Mouse (Mus musculus): Measurements from ENCODE around the gene Olfr1352. TPM values are rescaled to one million over a fixed set of nuclear protein-coding genes. Genes with fewer than 3 reads are reported as not detected.
"Not testable (repeated sequence)": the region's sequence is repeated elsewhere in the genome, so short reads cannot be mapped to it uniquely, and the experiment has no call there.

Olfr1352 gene
- not detected for total RNA-seq (2021)
- long read RNA-seq, experiment 1 = 0 reads
- long read RNA-seq, experiment 2 = 0 reads

GRCm38 (mm10) chr10:78980750-78981149 lies at the start of gene Olfr1352:
Gene Olfr1352, plus strand, starts transcription at chr10:78981050.
- no peak for DNase-seq

- DNase-seq = not testable (repeated sequence)
Observed at GRCm38 (mm10) chr10:78950336-78950735, 30.5 kb upstream of the Olfr1352 start, which contains the start of gene Olfr8. Gene Olfr8, plus strand, starts transcription at chr10:78950636.

- DNase-seq = not testable (repeated sequence)
Observed at GRCm38 (mm10) chr10:78963009-78963408, 17.8 kb upstream of the Olfr1352 start, which contains the start of gene Olfr1353. Gene Olfr1353, plus strand, starts transcription at chr10:78963309.

- no peak for DNase-seq
Observed at GRCm38 (mm10) chr10:79012172-79012571, 31.3 kb downstream of the Olfr1352 start, which contains the start of gene Olfr1351. Gene Olfr1351, plus strand, starts transcription at chr10:79012472.

- DNase-seq = no peak
Observed at GRCm38 (mm10) chr10:79028441-79028840, 47.6 kb downstream of the Olfr1352 start, which contains the start of gene Olfr57. Gene Olfr57, plus strand, starts transcription at chr10:79028741.

Other genes with a start within 250 kb of the Olfr1352 start
- gene Ccdc105, start 228.0 kb upstream of the Olfr1352 start, total RNA-seq (2021) = not detected
- gene Slc1a6, start 200.6 kb upstream of the Olfr1352 start, total RNA-seq (2021) = not detected
- gene Olfr1356, start 128.9 kb upstream of the Olfr1352 start, total RNA-seq (2021) = not detected
- not detected for gene Olfr1355, start 105.5 kb upstream of the Olfr1352 start, total RNA-seq (2021)
- gene Olfr1354, start 67.9 kb upstream of the Olfr1352 start, total RNA-seq (2021) = not detected
- gene Olfr8, start 30.4 kb upstream of the Olfr1352 start, total RNA-seq (2021) = not detected
- gene Olfr1353, start 17.7 kb upstream of the Olfr1352 start, total RNA-seq (2021) = not detected
- gene Olfr1351, start 31.4 kb downstream of the Olfr1352 start, total RNA-seq (2021) = not detected
- not detected for gene Olfr57, start 47.7 kb downstream of the Olfr1352 start, total RNA-seq (2021)
- gene 2610008E11Rik, start 116.5 kb downstream of the Olfr1352 start, total RNA-seq (2021) = 10 to 100 TPM; 12.0 to 13.2 TPM
- gene Vmn2r80, start 167.7 kb downstream of the Olfr1352 start, total RNA-seq (2021) = not detected

Measured in adrenal gland, postnatal 36 days (tissue).